In genomic region chr13:8780441-8780840, GRCm38 (mm10) we compare ENCODE assay signal across 8 mouse cellular contexts.
A peak's percentile ranks its signal among the peaks of the same experiment; 100 is the strongest.
DNase-seq lines count a peak whose midpoint lies in the region; ATAC-seq and TF ChIP-seq lines count a peak whose summit lies in the region.

No protein-coding gene starts in this region.

- no peak for TF ChIP-seq POLR2A in cerebellum, adult 2 months (IDR thresholded peaks at IDR 0.05; ENCODE audit: borderline replicate concordance, insufficient read depth, low read length)

- no peak overlapping the region for H3K27ac ChIP-seq in midbrain, embryonic 11.5 days (ENCODE audit: low read depth, low read length)
- H3K27ac ChIP-seq in midbrain, embryonic 13.5 days, result no peak overlapping the region
- H3K27ac ChIP-seq in cerebellum, adult 2 months (ENCODE audit: insufficient read depth, low read length), result no peak overlapping the region
- no peak overlapping the region for H3K27ac ChIP-seq in heart, postnatal 0 days (ENCODE audit: low read depth)
- H3K27ac ChIP-seq in liver, embryonic 11.5 days (ENCODE audit: low read depth, low read length), result no peak overlapping the region

- no peak overlapping the region for H3K4me3 ChIP-seq in midbrain, embryonic 11.5 days (ENCODE audit: low read depth, low read length)
- no peak overlapping the region for H3K4me3 ChIP-seq in midbrain, embryonic 13.5 days (replicated peaks)
- no peak overlapping the region for H3K4me3 ChIP-seq in cerebellum, adult 2 months (replicated peaks; ENCODE audit: insufficient read depth, low read depth, low read length)
- no peak overlapping the region for H3K4me3 ChIP-seq in heart, postnatal 0 days (ENCODE audit: low read depth, low read length)
- no peak overlapping the region for H3K4me3 ChIP-seq in liver, embryonic 11.5 days (ENCODE audit: low read depth, low read length)

- H3K27me3 ChIP-seq in midbrain, embryonic 11.5 days (ENCODE audit: control insufficient read depth, insufficient read depth, low read length), result no peaks in the 10 kb centered on the region
- H3K27me3 ChIP-seq in midbrain, embryonic 13.5 days, result no peaks in the 10 kb centered on the region
- peaks cover 17% of the 10 kb centered on the region for H3K27me3 ChIP-seq in Patski
- H3K27me3 ChIP-seq in cerebellum, adult 2 months (ENCODE audit: control insufficient read depth, insufficient read depth, low read length), result no peaks in the 10 kb centered on the region
- no peaks in the 10 kb centered on the region for H3K27me3 ChIP-seq in heart, postnatal 0 days (ENCODE audit: control insufficient read depth, insufficient read depth, low read length)
- H3K27me3 ChIP-seq in liver, embryonic 11.5 days (replicated peaks; ENCODE audit: control insufficient read depth, insufficient read depth, low read length), result no peaks in the 10 kb centered on the region

- in situ Hi-C loops in Patski (cut with MboI; ENCODE audit: low pct_unique_long_range_greater_than_20kb), result loop anchor here (10.0 kb wide), 1 partner anchor 1946 kb away; no protein-coding TSS in a partner anchor

- H3K9ac ChIP-seq in midbrain, embryonic 11.5 days (ENCODE audit: low read length), result no peak overlapping the region
- H3K9ac ChIP-seq in midbrain, embryonic 13.5 days (replicated peaks), result no peak overlapping the region
- H3K9ac ChIP-seq in heart, postnatal 0 days (replicated peaks; ENCODE audit: low read depth, low read length), result no peak overlapping the region
- no peak overlapping the region for H3K9ac ChIP-seq in liver, embryonic 11.5 days (ENCODE audit: low read depth, low read length)

- TF ChIP-seq CTCF in Patski (IDR thresholded peaks at IDR 0.05), result peak; percentile 88
- peak; percentile 36; the same call in 1 of the 2 replicates for TF ChIP-seq CTCF in cerebellum, adult 2 months (IDR thresholded peaks at IDR 0.05; ENCODE audit: borderline replicate concordance, insufficient read depth, low read depth, low read length)
- peak; percentile 44 for TF ChIP-seq CTCF in heart, postnatal 0 days (IDR thresholded peaks at IDR 0.05; ENCODE audit: low read depth)

- WGBS in midbrain, embryonic 11.5 days, result 48% methylated on average over 4 of the region's 4 CpGs
- 43% methylated on average over 4 of the region's 4 CpGs for WGBS in midbrain, embryonic 13.5 days
- 64% methylated on average over 4 of the region's 4 CpGs for WGBS in cerebellum, adult 2 months
- 45% methylated on average over 4 of the region's 4 CpGs for WGBS in heart, postnatal 0 days
- WGBS in liver, embryonic 11.5 days, result 34% methylated on average over 4 of the region's 4 CpGs

- H3K36me3 ChIP-seq in midbrain, embryonic 11.5 days (ENCODE audit: control insufficient read depth, insufficient read depth, low read length), result no peaks in the 10 kb centered on the region
- no peaks in the 10 kb centered on the region for H3K36me3 ChIP-seq in midbrain, embryonic 13.5 days
- no peaks in the 10 kb centered on the region for H3K36me3 ChIP-seq in heart, postnatal 0 days (replicated peaks; ENCODE audit: control insufficient read depth, insufficient read depth, low read length)
- H3K36me3 ChIP-seq in liver, embryonic 11.5 days (ENCODE audit: control insufficient read depth, insufficient read depth, low read length), result no peaks in the 10 kb centered on the region

- H3K4me1 ChIP-seq in midbrain, embryonic 11.5 days (ENCODE audit: control insufficient read depth, insufficient read depth, low read length), result no peaks in the 10 kb centered on the region
- 0 out of 2 replicates have a peak, but pooled peaks cover 2% of the 10 kb centered on the region for H3K4me1 ChIP-seq in midbrain, embryonic 13.5 days (replicated peaks)
- peaks cover 8% of the 10 kb centered on the region for H3K4me1 ChIP-seq in cerebellum, adult 2 months (ENCODE audit: control insufficient read depth, insufficient read depth, low read length)
- no peaks in the 10 kb centered on the region for H3K4me1 ChIP-seq in heart, postnatal 0 days (ENCODE audit: control insufficient read depth, insufficient read depth)
- H3K4me1 ChIP-seq in liver, embryonic 11.5 days (replicated peaks; ENCODE audit: control insufficient read depth, insufficient read depth, low read length), result no peaks in the 10 kb centered on the region

- no peaks in the 10 kb centered on the region for H3K9me3 ChIP-seq in midbrain, embryonic 11.5 days (ENCODE audit: control insufficient read depth, low read length)
- H3K9me3 ChIP-seq in midbrain, embryonic 13.5 days, result no peaks in the 10 kb centered on the region
- no peaks in the 10 kb centered on the region for H3K9me3 ChIP-seq in heart, postnatal 0 days (replicated peaks; ENCODE audit: control insufficient read depth, low read length)
- no peaks in the 10 kb centered on the region for H3K9me3 ChIP-seq in liver, embryonic 11.5 days (ENCODE audit: control insufficient read depth, low read length)

- ATAC-seq in midbrain, embryonic 11.5 days (ENCODE audit: low FRiP score), result peak; percentile 61; the same call in 1 of the 2 replicates
- ATAC-seq in midbrain, embryonic 13.5 days, result no peak
- peak; percentile 73 for ATAC-seq in Patski
- no peak for ATAC-seq in heart, postnatal 0 days (ENCODE audit: insufficient read depth, low read depth)
- peak; percentile 69 for ATAC-seq in liver, embryonic 11.5 days (replicated peaks; ENCODE audit: low FRiP score)

- no peak overlapping the region for H3K4me2 ChIP-seq in midbrain, embryonic 11.5 days
- no peak overlapping the region for H3K4me2 ChIP-seq in midbrain, embryonic 13.5 days (replicated peaks)
- no peak overlapping the region for H3K4me2 ChIP-seq in heart, postnatal 0 days (ENCODE audit: low read depth, low read length)
- no peak overlapping the region for H3K4me2 ChIP-seq in liver, embryonic 11.5 days

- peak; percentile 91 for DNase-seq in midbrain, embryonic 11.5 days (ENCODE audit: low spot score, missing footprints)
- no peak for DNase-seq in Patski (ENCODE audit: low read depth, low spot score)
- peak in 1 of 2 experiments; percentile 25 for DNase-seq in cerebellum, adult 2 months
- peak; percentile 6 for DNase-seq in heart, postnatal 0 days (ENCODE audit: low spot score)
- no peak for DNase-seq in liver, embryonic 11.5 days (ENCODE audit: low spot score)
- peak; percentile 58 for DNase-seq in retina, embryonic 14.5 days (ENCODE audit: low spot score)
- DNase-seq in yolk sac, embryonic 10.5 days (ENCODE audit: low spot score), result no peak

- TF ChIP-seq EP300 in heart, postnatal 0 days (IDR thresholded peaks at IDR 0.05; ENCODE audit: low read depth), result no peak

- CTCF ChIA-PET in Patski (lab: Charles Lee), result interaction anchor here (0.9 to 1.4 kb wide), 2 partner anchors 8 to 123 kb away, joined by 3 read pairs; no protein-coding TSS in a partner anchor

- POLR2A ChIA-PET in Patski (lab: Charles Lee), result no interaction called here

Comparison
In these comparisons a context has a peak if more than half of its experiments do, and no peak if none do; other contexts are left out.
1. ATAC-seq: peak in midbrain, embryonic 11.5 days (single experiment), Patski (single experiment) and liver, embryonic 11.5 days (single experiment); none in midbrain, embryonic 13.5 days (single experiment) and heart, postnatal 0 days (single experiment).
2. DNase-seq: peak in midbrain, embryonic 11.5 days (single experiment), heart, postnatal 0 days (single experiment) and retina, embryonic 14.5 days (single experiment); none in Patski (single experiment), liver, embryonic 11.5 days (single experiment) and yolk sac, embryonic 10.5 days (single experiment).
3. CTCF ChIP-seq: peak in every context shown above with its lines; median percentile 88 in Patski; 44 in heart, postnatal 0 days; 36 in cerebellum, adult 2 months.